Mouse (Mus musculus) adrenal gland, postnatal 14 days (tissue): ENCODE results near the gene Bzw2. TPM values are rescaled to one million over a fixed set of nuclear protein-coding genes. Genes with fewer than 3 reads are reported as not detected.

Experiments
- DNase-seq: peaks from one replicate; pipeline ENCODE4 v3.0.0; 2021; ENCODE audit warnings: mixed read lengths
- total RNA-seq: library from RNA; stranded (reverse); gene quantifications from 2 replicates; pipeline ENCODE4 v1.2.3, GENCODE M21; 2021

Bzw2 gene
- total RNA-seq, 1 experiment from 2014 or later = 33.4 TPM

DNA sequence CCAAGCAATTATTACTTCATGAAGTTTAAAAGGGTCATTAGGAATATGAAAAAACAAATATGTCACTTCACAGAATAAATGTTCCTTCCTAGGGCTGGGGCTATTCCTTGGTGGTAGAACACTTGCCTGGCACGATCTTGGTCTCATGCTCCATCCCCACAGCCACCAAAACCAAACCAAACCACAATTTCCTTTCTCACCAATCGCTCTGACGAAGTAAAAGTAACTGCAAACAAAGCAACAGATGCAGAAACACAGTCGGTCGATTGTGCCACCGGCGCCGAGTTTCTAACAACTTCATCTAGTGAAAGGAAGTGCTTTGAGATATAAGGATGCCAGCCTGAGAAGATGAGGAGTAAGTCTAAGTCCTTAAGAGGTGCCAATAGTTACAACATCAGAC lies 21.6 kb downstream of the Bzw2 start:
- DNase-seq = no peak

GRCm38 (mm10) chr12:36135409-36135808 lies 22.5 kb downstream of the Bzw2 start:
- DNase-seq = no peak

DNA sequence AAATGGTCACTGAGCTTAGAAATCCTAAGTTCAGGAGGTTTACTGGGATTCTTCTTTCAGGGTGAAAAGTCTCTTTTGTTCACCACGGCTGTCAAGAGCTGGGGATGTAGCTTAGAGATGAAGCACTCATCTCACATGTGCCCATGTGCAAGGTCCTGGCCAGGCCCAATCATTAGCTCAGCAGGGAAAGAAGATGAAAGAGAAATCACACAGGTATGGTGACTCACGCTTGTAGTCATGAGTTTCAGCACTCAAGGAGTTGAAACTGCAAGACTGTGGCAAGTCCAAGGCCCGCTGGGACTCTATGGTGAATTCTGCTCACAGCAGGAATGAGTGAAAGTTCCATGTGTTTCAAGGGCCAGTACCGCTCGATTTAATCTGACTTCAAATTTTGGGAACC lies 23.8 kb downstream of the Bzw2 start:
- no peak for DNase-seq

GRCm38 (mm10) chr12:36133547-36133946 lies 24.3 kb downstream of the Bzw2 start:
- no peak for DNase-seq

GRCm38 (mm10) chr12:36132668-36133067 lies 25.2 kb downstream of the Bzw2 start:
- DNase-seq = no peak

DNA sequence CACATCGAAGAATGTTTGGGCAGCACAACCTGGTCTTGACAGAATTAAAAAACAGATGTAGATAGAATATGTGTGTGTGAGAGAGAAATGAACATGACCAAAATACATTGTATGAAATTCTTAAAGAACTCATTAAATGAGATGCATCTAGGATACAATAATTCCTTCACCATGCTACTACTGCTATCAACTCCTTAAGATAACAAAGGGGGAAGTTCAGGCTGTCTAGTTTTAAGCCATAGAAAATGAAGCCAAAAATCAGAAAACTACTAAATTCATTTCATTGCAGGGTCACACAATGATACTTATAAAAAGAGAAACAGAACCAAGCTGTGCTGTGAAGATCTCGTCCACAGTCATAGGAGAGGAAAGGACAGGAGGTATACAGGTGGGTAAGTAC lies 25.6 kb downstream of the Bzw2 start:
- no peak for DNase-seq

- DNase-seq = no peak
Observed at GRCm38 (mm10) chr12:36129826-36130225, 28.1 kb downstream of the Bzw2 start.

DNA sequence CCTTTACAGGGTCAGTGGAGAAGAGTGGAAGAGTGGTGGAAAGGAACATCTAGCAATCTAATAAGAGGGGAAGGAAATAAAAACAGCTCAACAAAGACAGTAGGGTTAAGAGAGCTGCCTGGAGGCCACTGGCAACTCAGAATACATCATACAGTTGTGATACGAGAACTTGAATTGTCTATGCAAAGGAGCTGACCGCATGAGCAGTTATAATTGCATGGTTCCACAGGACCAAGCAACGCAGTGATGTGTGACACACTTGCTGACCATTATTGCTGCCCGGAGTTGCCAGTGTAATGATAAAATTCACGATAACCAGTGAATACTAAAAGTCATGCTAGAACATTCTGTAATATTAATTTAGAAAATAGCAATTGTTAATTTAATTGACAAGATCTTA lies 31.8 kb downstream of the Bzw2 start:
- DNase-seq = no peak

GRCm38 (mm10) chr12:36119244-36119643 lies 38.6 kb downstream of the Bzw2 start:
- no peak for DNase-seq

DNA sequence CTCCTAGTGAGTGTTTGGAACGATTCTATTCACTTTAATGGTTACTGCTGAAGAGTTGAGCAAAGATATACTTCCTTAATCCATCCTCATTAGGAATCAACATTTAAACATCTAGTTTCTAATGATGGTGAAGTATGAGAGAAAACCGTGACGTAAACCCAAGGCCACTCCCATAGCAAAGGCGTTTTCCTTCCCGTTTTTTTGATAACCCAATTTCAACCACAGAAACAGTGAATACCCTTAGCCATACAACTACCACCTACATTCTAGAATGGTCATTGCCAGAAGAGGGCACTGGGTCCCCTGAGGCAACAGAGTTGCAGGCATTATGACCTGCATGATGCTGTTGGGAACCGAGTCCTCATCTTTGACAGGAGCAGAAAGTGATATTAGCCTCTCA lies 40.7 kb downstream of the Bzw2 start:
- DNase-seq = no peak

GRCm38 (mm10) chr12:36112081-36112480 lies 45.8 kb downstream of the Bzw2 start:
- DNase-seq = no peak

GRCm38 (mm10) chr12:36111110-36111509 lies 46.8 kb downstream of the Bzw2 start:
- DNase-seq = no peak

- DNase-seq = no peak
Observed at GRCm38 (mm10) chr12:36110457-36110856, 47.4 kb downstream of the Bzw2 start.

DNA sequence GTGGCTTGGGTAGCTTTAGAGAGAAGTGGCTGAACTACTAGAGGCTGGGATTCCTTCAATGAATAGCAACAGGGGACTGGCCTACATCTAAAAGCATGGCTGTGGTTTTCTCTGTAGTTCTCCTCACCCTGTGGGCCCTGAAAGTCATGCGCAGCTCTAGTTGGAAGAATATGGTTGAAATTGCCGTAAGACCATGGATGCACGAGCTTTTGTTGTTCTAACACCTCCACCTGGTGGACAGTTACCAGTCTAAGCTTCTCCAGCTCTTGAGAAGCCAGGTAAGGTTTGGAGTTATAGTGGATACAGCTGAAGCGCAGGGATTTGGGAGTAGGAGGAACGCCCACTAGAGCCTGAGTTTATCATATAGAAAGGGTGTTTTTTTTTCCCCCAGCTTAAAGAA lies 49.4 kb downstream of the Bzw2 start:
- DNase-seq = no peak

DNA sequence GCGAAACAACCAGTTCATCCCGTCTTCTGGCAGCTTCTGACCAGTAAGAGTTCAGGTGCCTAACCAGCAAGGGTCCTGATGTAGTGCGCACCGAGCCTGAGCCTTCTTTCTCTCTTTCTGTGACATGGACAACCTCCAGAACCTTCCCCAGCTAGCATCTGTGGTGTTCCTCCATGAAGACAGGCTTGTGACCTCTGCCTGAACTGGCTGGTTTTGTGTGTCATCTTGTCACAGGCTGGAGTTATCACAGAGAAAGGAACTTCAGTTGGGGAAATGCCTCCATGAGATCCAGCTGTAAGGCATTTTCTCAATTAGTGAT lies 54.3 kb downstream of the Bzw2 start:
- DNase-seq = no peak

DNA sequence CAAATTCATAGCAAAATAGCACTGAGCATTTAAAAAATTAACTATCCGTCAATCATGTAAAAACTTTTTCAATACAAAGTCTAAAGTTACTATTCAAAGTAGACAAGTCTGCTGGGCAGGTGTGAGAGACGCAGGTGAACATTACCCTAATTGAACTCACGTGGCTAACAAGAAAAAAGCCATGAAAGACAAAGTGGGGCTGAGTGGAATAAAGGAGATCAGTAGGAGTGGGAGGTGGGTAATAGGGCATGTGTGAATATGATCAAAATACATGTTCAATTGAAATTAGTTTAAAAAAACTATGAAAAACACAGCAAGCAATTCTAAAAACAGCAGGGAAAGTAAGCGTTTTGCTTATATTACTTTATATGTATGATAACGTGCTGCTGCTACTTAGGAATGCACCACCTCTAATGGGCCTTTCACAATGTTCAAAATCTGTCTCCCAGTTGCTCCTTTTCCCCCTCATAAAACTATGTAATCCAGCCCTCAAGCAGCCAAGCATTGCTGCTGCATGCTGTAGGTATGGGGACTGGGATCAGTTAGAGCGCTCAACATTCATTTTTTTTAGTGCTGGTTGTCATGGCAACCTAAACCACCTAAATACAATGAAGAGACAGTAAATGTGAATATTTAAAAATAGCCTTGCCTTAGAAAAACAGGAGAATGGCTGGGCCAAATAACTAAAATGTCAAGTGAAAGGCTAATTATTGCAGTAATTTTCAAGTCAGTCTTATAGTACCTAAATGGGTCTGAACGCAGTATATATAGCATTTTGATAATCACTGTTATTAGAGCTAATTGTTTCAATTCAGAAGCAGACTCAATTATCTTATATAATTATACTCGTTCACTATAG lies 54.9 kb downstream of the Bzw2 start:
- DNase-seq = no peak

- no peak for DNase-seq
Observed at GRCm38 (mm10) chr12:36095371-36095880, 62.5 kb downstream of the Bzw2 start.

GRCm38 (mm10) chr12:36093081-36093670 lies 64.7 kb downstream of the Bzw2 start:
- DNase-seq = no peak

- DNase-seq = no peak
Observed at GRCm38 (mm10) chr12:36091964-36092363, 65.9 kb downstream of the Bzw2 start.

- no peak for DNase-seq
Observed at GRCm38 (mm10) chr12:36089221-36089620, 68.7 kb downstream of the Bzw2 start.

- DNase-seq = no peak
Observed at GRCm38 (mm10) chr12:36088804-36089203, 69.1 kb downstream of the Bzw2 start.

DNA sequence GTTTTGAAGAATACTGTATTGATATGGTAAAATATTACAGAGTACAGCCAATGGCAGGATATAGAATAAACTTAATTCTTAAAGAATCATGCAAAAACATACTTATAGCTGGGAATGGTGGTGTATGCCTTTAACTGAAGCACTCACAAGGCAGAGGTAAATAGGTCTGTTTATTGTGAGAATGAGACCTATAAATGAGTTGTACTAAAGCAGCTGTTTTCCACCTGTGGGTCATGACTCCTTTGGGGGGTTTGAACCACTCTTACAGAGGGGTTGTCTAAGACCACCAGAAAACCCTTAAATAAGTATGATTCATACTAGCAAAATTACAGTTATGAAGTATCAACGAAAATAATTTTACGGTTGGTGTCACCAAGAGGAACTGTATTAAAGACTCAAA lies 72.5 kb downstream of the Bzw2 start:
- DNase-seq = no peak

DNA sequence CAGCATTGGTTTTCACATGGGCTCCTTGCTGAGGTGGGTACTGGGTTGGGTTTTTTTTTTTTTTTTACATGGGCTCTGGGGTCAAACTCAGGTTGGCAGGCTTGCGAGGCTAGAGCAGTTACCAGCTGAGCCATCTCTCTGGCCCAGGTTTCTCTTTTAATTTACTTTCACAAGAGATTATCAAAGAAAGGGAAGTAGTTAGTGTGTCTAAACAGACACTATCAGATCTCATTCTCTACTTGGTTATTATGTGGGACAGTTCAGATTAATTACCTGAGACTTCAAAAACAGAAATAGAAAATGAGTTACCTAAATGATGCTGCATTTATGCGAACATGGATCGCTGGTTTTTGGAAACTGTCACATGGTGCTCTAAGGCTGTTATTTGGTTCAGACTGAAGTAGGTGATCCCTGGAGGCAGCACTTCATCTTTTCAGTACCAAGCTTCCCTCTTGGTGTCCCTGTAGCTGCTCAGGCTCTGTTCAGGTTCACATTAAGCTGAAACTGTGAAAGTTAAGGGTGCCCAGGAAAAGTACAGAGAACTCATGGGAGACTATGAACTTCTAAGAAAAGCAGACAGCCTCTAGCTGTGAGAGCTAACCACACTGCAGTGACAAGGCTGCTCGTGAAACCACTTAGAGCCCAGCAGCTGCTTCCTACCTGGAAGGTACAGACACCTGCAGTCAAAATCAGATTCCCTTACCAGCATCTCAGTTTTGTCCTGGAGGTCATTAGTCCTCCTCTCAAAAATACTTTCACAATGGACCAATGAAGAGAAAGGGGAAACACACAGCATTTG lies 79.6 kb downstream of the Bzw2 start:
- no peak for DNase-seq
